Mouse (Mus musculus) heart, postnatal 14 days (tissue): ENCODE data around the gene Lrrc32. TPM values are rescaled to one million over a fixed set of nuclear protein-coding genes. Genes with fewer than 3 reads are reported as not detected.

ENCODE experiments used
- DNase-seq, 2 experiments: peaks; one replicate each; pipeline ENCODE4 v3.0.0; 2021 to 2022
- intact Hi-C: fragments of 180-260 bp; cut with DNase I; formaldehyde crosslinking; loops from one replicate; pipeline ENCODE4 v1.15.1; 2025
- total RNA-seq, 2 experiments: library from RNA; stranded (reverse); gene quantifications; 2 replicates each; pipeline ENCODE4 v1.2.3; 2021

The Lrrc32 gene
- total RNA-seq, 2 experiments from 2014 or later = 11.9 to 15.4 TPM

DNA sequence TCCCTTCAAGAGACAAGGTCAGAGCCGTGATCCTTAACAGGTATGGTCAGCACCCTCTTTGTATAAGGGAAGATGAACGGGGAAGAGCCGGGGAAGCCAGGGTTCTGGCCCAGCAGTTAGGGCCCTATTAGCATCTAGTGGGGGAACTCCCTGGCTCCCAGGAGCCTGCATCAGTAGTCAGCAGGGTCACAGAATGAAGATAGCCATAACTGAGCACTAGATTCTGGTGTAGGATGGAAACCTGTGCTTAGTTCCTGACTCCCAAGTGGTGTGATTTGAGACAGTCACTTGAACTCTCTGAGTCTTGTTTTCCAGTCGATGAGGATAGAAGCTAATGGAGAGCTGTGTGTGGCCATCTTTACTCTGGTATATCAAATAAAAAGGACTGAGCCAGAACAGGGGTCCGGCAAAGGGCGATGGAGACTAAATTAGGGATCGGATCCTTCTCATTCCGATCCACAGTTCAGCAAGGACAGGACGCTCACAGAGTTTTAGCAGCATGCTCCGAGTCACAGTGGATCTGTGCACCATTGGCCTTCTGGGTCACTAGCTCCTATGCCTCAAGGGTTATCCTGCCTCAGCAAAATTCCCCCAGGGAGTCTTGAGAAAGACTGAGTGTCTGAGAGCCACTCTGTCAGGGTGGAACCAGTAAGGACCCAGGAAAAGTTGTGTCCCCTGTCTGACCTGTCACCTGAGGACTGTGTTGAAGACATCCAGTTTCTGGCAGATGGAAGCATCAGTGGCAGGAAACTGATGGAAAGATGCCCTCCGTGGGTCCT lies 1.7 kb upstream of the Lrrc32 start:
- no peak for DNase-seq
- intact Hi-C loops = no loop called here

DNA sequence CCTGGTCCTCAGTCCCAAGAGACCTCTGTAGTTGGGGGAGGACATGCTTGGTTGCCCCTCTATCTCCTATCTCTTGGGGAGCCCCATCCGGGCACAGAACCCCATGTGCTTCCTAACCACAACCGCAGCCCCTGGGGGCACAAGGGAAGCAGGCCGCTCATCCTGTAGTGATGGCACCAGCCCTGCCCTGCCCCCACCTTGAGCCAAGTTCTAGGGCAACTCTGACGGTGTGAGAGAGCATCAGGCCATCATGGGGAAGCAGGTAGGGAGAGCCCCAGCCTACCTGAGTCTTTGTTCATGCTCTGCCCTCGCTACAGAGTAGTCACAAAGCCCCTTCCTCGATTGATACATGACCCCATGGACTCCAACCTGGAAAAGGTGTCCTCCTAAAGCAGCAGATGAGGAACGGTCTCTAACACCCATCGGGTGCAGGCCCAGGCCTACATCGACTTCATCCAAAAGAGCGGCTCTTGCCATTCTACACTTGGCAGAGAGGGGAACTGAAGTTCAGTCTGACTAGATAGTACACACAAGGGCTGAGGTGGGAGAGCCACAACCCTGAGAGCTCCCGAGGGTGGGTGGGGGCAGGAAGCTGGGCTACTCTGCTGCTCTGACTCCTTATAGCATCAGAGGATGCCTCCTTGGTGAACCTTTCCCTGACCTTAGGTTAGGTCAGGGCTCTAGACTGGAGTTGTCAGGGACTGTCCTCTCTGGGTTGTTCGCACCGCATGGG lies 519 bp upstream of the Lrrc32 start:
- intact Hi-C loops = no loop called here
- no peak for DNase-seq

DNA sequence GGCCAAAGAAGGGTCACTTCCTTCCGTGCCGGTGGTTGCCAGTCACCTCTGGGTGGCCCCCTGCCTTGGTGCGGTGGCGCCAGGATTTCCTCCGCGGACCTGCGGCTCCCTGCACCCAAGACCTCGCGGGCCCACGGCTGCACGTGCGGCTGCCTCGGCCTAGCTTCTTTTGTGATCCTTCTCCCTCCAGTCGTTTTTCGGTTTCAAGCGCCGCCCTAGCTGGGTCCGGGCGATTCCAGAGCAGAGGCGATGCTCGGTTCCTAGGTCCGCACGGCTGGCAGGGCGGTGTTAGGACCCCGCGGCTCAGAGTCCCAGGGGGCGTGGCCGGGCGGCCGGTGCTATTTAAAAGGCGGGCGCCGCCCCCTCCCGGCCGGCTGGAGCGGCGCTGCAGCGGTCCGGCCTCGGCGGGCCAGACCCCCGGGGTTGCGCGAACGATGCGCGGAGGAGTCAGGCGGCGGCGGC lies 571 bp downstream of the Lrrc32 start:
- intact Hi-C loops = loop anchor here (5.0 kb wide), 1 partner anchor 53 kb away; no protein-coding TSS in a partner anchor
- peak; percentile 90 to 91 for DNase-seq

DNA sequence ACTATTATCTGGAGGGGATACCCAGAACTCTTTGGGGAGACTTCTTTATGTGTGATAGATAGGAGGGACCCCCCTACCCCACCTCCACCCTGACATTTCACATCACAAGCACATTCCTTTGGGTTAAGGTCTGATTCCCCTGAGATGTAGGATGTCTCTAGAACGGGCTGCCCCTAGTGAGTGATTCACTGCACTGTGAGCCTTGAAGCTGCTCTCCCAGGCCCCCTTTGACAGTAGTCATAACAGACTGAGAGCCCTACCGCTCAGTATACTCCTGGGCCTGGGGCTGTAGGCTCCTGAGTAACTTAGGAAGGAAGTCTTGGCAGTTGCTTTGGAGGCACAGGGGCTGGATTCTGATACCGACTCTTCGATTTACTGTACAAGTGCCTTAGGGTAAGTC lies 1.2 kb downstream of the Lrrc32 start:
- intact Hi-C loops = loop anchor here (5.0 kb wide), 1 partner anchor 52 kb away; no protein-coding TSS in a partner anchor
- DNase-seq = no peak

DNA sequence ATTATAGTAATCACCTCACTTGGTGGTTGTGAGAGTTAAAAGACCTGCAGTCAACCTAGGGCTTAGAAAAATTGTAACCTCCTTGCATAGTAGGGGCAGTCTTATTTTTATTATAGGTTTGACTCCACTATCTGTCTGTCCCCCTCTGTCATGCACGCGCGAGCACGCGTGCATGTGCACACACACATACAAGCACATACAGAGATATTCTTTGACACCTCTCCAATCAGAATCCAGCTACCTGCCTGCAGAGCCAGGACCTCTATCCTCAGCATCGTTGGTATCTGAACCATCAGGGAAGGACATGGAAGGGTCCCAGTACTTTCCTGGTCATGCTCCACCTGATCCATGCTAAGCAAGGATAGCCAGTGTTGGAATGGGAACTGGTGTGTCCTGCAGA lies 1.8 kb downstream of the Lrrc32 start:
- intact Hi-C loops = loop anchor here (5.0 kb wide), 1 partner anchor 51 kb away; no protein-coding TSS in a partner anchor
- DNase-seq = no peak

DNA sequence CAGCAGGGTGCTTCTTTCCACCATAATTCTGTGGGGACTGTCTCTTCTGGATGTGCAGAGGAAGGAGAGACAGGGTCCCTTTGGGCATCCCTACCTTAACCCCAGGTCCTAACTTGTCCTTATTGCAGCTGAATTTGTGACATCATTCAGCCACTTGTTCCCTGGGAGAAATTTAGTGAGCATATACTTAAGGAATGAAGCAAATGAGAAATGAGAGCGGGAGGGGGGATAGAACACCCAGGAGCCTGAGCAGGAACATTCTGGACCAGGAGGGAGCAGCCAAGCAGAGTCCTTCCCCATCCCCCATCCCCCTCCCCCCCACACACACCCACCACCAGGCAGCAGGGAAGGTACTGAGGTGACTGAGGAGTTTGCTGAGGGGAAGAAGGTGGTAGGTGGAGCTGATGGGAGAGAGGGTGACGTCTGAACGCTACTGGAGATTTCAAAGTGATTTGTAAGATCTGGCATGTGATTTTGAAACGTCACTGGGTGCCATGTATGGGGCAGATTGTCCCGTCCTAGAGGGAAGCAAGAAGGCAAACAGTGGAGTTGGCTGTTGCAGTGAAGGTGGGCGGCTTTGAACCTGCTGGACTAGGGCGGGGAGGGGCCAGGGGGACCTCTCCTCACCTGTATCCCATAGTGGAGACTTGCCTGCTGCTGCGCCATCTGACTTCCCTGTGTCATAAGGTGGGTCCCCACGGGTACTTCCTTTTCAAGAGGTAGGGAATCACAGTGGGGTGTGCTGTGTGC lies 2.5 kb downstream of the Lrrc32 start:
- DNase-seq = no peak
- intact Hi-C loops = loop anchor here (2.0 to 5.0 kb wide), 2 partner anchors 31 to 51 kb away; no protein-coding TSS in a partner anchor

DNA sequence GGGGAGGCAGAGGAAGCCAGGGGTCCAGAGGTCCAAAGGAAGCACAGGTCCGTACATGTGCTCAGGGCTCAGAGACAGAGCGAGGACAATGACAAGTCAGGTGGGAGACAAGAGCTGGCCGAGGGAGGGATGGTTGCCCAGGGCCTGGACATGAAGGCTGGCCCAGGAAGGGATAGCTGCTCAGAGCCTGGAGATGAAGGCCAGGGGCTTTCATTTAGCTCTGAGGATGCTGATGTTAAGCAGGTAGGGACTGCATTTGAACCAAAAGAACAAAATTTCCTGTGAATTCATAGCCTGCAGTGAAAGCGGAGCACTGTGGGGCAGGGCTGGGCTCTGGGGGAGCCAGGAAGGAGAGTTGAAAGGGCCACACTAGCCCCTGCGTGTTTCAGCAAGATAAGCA lies 3.2 kb downstream of the Lrrc32 start:
- intact Hi-C loops = loop anchor here (2.0 to 5.0 kb wide), 2 partner anchors 30 to 50 kb away; no protein-coding TSS in a partner anchor
- no peak for DNase-seq

DNA sequence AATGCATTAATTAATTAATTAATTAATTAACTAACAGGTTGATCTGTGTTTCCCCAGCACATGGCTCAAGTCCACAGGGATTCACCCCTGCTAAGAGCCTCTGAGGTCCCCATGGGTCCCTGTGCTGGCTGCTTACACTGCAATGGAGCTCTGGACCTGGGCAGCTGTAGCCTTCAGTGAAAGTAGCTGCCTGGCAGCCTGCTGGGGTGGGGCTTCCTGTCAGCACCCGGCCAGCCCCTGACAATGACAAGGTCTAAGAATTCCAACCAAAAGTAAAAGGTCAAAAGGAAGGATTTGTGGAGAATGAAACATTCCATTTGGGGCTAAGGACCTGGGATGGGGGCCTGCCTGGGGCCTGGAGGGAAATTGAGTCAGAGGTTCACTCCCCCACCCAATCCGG lies 4.2 kb downstream of the Lrrc32 start:
- intact Hi-C loops = loop anchor here (2.0 to 5.0 kb wide), 2 partner anchors 29 to 49 kb away; no protein-coding TSS in a partner anchor
- no peak for DNase-seq

DNA sequence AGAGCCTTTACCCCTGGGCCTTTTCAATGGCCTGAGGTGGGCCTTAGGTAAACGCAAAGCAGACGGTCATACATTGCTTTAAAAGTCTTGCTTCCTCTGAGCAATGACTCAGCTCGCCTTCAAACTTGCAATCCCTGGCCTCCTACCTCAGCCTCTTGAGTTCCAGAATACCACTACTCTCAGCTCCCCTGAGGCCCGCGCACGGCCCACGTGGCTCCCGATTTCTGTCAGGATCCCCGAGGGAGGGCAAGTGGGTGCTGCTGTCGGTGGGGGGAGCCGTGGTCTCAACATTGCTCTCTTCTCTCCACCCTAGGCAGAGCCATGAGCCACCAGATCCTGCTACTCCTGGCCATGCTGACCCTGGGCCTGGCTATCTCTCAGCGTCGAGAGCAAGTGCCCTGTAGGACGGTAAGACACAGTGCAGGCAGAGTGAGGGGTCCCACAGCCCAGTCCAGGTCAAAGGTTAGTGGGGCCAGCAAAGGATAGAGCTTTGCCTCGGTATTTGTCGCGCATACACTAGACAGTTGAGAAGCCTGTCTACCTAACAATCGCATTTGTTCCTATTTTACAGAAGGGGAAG lies 4.9 kb downstream of the Lrrc32 start:
- DNase-seq = no peak
- intact Hi-C loops = loop anchor here (2.0 to 5.0 kb wide), 2 partner anchors 29 to 48 kb away; no protein-coding TSS in a partner anchor

DNA sequence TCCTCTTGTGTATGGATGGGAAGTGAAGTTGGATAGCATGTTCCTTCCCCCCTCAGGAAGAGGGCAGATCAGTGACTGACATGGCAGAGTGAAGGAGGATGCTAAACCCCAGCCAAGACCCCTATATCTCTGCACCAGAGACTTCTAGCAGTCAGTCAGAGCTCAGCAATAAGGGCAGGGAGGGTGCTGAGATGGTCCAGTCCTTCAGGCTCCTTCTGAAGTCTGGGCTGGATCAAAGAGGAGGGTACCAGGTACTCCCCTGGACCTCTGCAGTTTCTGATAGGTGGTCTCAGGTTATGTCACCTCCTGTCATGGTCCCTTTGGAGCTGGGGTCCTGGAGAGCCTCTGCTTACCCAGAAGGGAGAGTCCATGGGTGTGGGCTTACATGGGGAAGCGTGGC lies 6.5 kb downstream of the Lrrc32 start:
- intact Hi-C loops = no loop called here
- DNase-seq = no peak

DNA sequence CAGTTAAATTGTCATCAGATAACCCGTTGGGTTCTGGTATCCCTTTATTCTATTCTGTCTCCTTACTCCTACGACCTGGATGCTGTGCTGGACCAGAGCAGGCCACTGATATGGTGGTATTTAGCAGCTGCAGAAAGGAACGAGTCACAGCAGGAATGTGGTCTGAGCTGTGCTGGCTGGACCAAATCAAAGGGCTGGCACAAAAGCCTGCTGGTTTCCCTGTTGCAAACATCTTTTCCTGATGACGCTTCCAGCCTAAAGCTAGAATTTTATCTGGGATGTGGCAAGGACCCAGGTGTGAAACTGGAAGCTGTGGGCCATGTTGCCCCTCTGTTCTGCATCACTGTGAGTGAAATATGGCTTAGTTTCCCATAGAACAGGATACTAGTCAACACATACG lies 8.4 kb downstream of the Lrrc32 start:
- DNase-seq = no peak
- intact Hi-C loops = no loop called here

DNA sequence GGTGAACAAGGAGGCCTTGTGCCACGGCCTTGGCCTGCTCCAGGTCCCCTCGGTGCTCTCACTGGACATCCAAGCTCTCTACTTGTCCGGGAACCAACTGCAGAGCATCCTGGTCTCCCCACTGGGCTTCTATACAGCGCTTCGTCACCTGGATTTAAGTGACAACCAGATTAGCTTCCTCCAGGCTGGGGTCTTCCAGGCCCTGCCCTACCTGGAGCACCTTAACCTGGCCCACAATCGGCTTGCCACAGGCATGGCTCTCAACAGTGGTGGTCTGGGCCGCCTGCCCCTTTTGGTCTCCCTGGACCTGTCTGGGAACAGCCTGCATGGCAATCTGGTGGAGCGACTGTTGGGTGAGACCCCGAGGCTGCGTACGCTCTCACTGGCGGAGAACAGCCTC lies 9.0 kb downstream of the Lrrc32 start:
- intact Hi-C loops = no loop called here
- no peak for DNase-seq

DNA sequence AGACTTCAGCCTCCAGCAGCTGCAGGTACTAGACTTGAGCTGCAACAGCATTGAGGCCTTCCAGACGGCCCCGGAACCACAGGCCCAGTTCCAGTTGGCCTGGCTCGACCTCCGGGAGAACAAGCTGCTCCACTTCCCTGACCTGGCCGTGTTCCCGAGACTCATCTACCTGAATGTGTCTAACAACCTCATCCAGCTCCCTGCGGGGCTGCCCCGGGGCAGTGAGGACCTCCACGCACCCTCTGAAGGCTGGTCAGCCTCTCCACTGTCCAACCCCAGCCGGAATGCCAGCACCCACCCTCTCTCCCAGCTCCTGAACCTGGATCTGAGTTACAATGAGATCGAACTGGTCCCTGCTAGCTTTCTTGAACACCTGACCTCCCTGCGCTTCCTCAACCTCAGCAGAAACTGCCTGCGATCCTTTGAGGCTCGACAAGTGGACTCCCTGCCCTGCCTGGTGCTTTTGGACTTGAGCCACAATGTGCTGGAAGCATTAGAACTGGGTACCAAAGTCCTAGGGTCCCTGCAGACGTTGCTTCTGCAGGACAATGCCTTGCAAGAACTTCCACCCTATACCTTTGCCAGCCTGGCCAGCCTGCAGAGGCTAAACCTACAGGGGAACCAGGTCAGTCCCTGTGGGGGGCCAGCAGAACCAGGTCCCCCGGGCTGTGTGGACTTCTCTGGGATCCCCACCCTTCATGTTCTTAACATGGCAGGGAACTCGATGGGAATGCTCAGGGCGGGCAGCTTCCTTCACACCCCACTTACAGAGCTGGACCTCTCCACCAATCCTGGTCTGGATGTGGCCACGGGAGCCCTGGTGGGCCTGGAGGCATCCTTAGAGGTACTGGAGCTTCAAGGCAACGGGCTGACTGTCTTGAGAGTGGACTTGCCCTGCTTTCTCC lies 9.8 kb downstream of the Lrrc32 start:
- DNase-seq = no peak
- intact Hi-C loops = no loop called here

DNA sequence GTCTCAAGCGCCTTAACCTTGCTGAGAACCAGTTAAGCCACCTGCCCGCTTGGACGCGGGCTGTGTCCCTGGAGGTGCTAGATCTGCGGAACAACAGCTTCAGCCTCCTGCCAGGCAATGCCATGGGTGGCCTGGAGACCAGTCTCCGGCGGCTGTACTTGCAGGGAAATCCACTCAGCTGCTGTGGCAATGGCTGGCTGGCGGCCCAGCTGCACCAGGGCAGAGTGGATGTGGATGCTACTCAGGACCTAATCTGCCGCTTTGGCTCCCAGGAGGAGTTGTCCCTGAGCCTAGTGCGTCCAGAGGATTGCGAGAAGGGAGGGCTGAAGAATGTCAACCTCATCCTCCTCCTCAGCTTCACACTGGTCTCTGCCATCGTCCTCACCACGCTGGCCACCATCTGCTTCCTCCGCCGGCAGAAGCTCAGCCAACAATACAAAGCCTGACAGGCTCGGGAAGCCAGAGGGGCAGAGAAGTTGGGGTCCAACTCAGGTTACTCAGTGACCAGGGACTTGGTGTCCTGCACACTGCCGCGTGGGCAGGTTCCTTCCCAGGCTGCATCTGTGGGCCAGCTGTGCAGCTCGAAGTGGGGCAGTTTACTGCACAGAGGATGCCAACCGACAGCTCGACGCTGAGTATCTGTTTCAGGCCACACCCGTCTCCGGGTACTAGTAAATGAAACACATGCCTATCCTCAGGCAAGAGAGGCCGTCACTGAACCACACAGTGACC lies 10.6 kb downstream of the Lrrc32 start:
- peak in 1 of 2 experiments; percentile 47 for DNase-seq
- intact Hi-C loops = loop anchor here (5.0 kb wide), 1 partner anchor 38 kb away; no protein-coding TSS in a partner anchor

DNA sequence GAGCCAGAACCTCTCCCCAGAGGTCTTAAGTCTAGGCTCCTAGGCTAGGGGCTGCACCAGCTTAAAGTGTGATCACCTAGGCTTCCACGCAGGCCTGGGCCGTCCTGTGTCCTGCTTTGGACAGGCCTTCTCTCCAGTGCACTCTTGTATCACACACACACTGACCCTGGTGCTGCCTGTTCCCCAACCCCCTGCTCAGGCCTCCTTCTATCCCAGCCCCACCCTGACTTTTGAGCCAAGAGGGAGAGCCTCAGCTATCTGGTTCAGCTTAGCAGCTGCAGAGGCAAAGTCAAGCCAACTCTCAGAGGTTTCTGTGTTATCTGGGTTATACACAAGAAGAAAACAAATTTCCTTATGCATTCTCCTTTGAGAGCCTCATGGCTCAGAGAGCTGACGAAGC lies 11.4 kb downstream of the Lrrc32 start:
- intact Hi-C loops = loop anchor here (5.0 kb wide), 1 partner anchor 37 kb away; no protein-coding TSS in a partner anchor
- DNase-seq = peak; percentile 72 to 80

DNA sequence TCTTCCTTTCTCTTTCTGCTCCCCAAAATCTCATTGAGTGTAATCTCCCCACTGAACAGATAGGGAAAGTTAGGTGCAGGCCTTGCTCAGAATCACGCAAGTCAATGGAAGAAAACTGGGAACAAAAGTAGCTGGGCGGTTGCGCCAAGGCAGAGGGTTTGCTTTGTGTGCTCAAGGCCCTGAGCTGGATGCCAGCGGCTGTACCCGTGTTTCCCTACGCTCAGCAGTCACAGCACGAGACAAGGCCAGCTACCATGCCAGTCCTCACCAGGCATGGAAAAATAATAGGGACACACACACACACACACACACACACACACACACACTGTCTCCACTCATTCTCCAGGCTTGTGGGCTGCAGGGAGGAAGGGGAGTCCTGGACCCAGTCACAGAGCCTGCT lies 12.0 kb downstream of the Lrrc32 start:
- intact Hi-C loops = loop anchor here (5.0 kb wide), 1 partner anchor 36 kb away; no protein-coding TSS in a partner anchor
- DNase-seq = no peak

DNA sequence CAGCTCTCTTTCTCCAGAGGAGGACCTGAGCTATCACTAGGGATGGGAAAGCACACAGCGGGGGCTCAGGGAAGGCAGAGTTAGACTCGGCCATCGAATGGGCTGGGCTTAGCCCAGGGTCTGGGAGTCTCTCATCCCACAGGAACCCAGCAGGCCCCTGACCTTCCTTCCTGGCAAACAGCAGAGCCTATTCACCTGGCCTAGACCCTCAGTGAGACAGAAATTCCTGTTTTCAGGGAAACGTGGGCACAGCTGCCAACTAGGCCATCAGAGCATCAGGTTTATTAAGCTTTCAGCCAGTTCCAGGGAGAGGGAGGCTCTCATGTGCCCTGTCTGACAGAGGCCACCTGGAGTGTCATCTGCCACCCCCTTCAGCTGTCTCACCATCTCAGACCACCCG lies 13.8 kb downstream of the Lrrc32 start:
- intact Hi-C loops = loop anchor here (5.0 kb wide), 1 partner anchor 34 kb away; no protein-coding TSS in a partner anchor

DNA sequence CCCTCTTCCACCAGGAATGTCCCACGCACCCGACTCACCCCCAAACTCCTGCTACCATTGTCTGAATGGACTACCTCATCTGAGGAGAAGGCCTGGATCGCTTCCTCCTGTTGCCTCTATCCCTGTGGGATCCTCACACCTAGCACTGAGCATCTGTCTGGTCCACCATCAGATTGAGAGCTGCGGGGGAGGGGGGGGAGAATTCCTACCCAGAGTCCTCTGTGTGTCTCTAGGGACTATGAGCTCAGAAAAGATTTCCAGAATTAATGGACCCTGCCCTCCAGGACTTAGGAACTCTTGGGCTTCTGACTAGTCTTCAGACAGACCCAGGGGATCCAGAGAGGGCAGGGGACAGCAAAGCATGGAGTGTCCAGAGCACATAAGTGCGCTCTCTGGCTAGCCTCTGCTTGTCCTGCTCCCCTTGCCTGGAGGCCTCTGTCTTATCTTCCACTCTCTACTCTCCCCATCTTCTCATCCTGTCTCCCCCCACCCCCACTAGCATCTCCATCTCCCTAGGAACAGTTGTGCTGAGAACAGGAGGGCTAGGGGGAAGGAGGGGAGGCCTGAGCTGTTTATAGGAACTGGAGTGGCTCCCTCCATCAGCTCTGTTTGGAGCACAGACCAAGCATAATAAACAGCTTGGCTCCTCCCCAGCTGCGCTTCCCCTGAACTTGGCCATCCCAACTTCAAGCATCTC lies 15.0 kb downstream of the Lrrc32 start:
- peak; percentile 57 to 70 for DNase-seq
- intact Hi-C loops = loop anchor here (5.0 kb wide), 1 partner anchor 33 kb away; no protein-coding TSS in a partner anchor

More for the DNA sequence above, 13.8 kb downstream of the Lrrc32 start:
- DNase-seq = no peak
